Mouse (Mus musculus) lung, embryonic 14.5 days (tissue): ENCODE measurements around the gene Tagln2. TPM values are rescaled to one million over a fixed set of nuclear protein-coding genes. Genes with fewer than 3 reads are reported as not detected.

Experiments
- ATAC-seq: fragments of 200-750 bp; cut with Nextera tagmentation; 2 replicates; pipeline ENCODE4 v1.8.0; 2017; ENCODE audit warnings: mild to moderate bottlenecking, moderate TSS enrichment, moderate library complexity; ENCODE audit not compliant: insufficient read depth
- DNase-seq: peaks from one replicate; pipeline ENCODE4 v3.0.0-alpha.2; 2015
- H3K27ac ChIP-seq: fragments of 300-500 bp; sonication (generic); 2 replicates; pipeline ENCODE4 v1.5.1; 2014; ENCODE audit warnings: low read depth, mild to moderate bottlenecking, moderate library complexity
- H3K27me3 ChIP-seq: fragments of 300-500 bp; sonication (generic); 2 replicates; pipeline ENCODE4 v1.6.1; 2014; ENCODE audit warnings: low read length, control low read depth; ENCODE audit not compliant: insufficient read depth
- H3K36me3 ChIP-seq: fragments of 300-500 bp; sonication (generic); 2 replicates; pipeline ENCODE4 v1.6.1; 2014; ENCODE audit warnings: control low read depth; ENCODE audit not compliant: insufficient read depth
- H3K4me1 ChIP-seq: fragments of 300-500 bp; sonication (generic); 2 replicates; pipeline ENCODE4 v1.6.1; 2014; ENCODE audit warnings: antibody characterized with exemption, control low read depth; ENCODE audit not compliant: insufficient read depth
- H3K4me2 ChIP-seq: fragments of 300-500 bp; sonication (generic); 2 replicates; pipeline ENCODE4 v1.6.1; 2014; ENCODE audit warnings: mild to moderate bottlenecking
- H3K4me3 ChIP-seq: fragments of 300-500 bp; sonication (generic); 2 replicates; pipeline ENCODE4 v1.5.1; 2014; ENCODE audit warnings: low read depth, low read length
- H3K9ac ChIP-seq: fragments of 300-500 bp; sonication (generic); 2 replicates; pipeline ENCODE4 v1.6.1; 2014
- H3K9me3 ChIP-seq: fragments of 300-500 bp; sonication (generic); 2 replicates; pipeline ENCODE4 v1.6.1; 2016; ENCODE audit warnings: low read depth, low read length, control low read depth
- CTCF ChIP-seq: IDR thresholded peaks from 2 replicates; pipeline ENCODE4 v1.5.1; 2016; ENCODE audit warnings: antibody characterized with exemption, low read depth
- WGBS: fragments of 180-500 bp; shearing (Covaris S2); extraction: QIAGEN DNeasy Blood & Tissue Kit; methylation state at CpG from one replicate; pipeline ENCODE4 v1.1.7; 2014; 5-methylcytosine and 5-hydroxymethylcytosine counted together
- polyA plus RNA-seq: library from polyadenylated mRNA; unstranded; fragments of >200 nt; fragmentation: Nextera tagmentation; extraction: Ambion mirVana; gene quantifications from 2 replicates; pipeline ENCODE4 v1.2.1, GENCODE M21; 2014

Gene Tagln2
- polyA plus RNA-seq, 1 experiment from 2014 or later = 395 TPM

DNA sequence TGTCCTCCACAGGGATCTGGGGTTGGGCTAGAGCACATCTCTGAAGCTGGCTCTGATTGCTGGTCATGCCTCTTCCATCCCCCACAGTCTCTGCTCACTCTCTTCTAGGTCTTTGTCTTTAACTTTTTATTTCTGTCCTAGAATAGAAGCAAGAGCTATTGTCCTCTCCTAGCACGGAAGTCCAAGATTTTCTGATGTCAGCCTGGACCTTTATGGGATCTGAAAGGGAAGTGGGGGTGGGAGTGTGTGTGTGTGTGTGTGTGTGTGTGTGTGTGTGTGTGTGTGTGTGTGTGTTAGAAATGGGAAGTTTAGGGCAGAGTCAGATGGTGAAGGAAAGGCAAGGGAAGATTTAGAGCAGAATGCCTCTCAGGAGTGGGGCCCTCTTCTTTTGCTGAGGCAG lies 52.8 kb downstream of the Tagln2 start:
- Histone ChIP-seq H3K4me3 (no peak overlapping the region), H3K4me2 (no peak overlapping the region), H3K27ac (no peak overlapping the region; the same call in 1 of the 2 replicates), H3K9me3 (no peaks in the 10 kb centered on the region), H3K27me3 (0 out of 2 replicates have a peak, but pooled peaks cover 3% of the 10 kb centered on the region), H3K36me3 (no peaks in the 10 kb centered on the region), H3K4me1 (peaks cover 7% of the 10 kb centered on the region; the same call in 1 of the 2 replicates), H3K9ac (no peak overlapping the region)
- TF ChIP-seq CTCF = no peak
- WGBS = 58% methylated on average over 1 of the region's 1 CpGs
- ATAC-seq (no peak), DNase-seq (peak; percentile 8)

GRCm38 (mm10) chr1:172555638-172556037 lies 55.8 kb downstream of the Tagln2 start, which contains the start of gene Vsig8:
Gene Vsig8 (plus strand): TSS chr1:172555938.
- Histone ChIP-seq H3K4me3 (no peak within 1 kb of the TSS), H3K9ac (no peak within 1 kb of the TSS), H3K27me3 (peaks cover 4% of the 10 kb centered on the region; the same call in 1 of the 2 replicates), H3K27ac (no peak within 1 kb of the TSS), H3K4me2 (no peak within 1 kb of the TSS), H3K4me1 (peaks cover 6% of the 10 kb centered on the region; the same call in 1 of the 2 replicates), H3K9me3 (no peaks in the 10 kb centered on the region), H3K36me3 (no peaks in the 10 kb centered on the region)
- TF ChIP-seq CTCF = no peak
- WGBS = 69% methylated on average over 11 of the region's 11 CpGs
- ATAC-seq (no peak), DNase-seq (no peak)

Other genes with a start within 250 kb of the Tagln2 start
- gene Atp1a4, start 241.6 kb upstream of the Tagln2 start, polyA plus RNA-seq = not detected in 2 replicates
- gene Igsf8, start 238.4 kb upstream of the Tagln2 start, polyA plus RNA-seq = 38.6 and 47.8 TPM in 2 replicates
- 1.3 and 1.4 TPM in 2 replicates for gene Atp1a2, start 202.0 kb upstream of the Tagln2 start, polyA plus RNA-seq
- 0.04 TPM in 1 of 2 replicates, not detected in the other for gene Kcnj9, start 170.7 kb upstream of the Tagln2 start, polyA plus RNA-seq
- gene Kcnj10, start 158.8 kb upstream of the Tagln2 start, polyA plus RNA-seq = 0.18 and 0.24 TPM in 2 replicates
- 9.0 and 9.9 TPM in 2 replicates for gene Pigm, start 123.5 kb upstream of the Tagln2 start, polyA plus RNA-seq
- gene Slamf9, start 24.7 kb upstream of the Tagln2 start, polyA plus RNA-seq = 0.32 and 1.0 TPM in 2 replicates
- gene Igsf9, start 18.3 kb upstream of the Tagln2 start, polyA plus RNA-seq = 23.5 and 26.0 TPM in 2 replicates
- 4.2 and 5.1 TPM in 2 replicates for gene Cfap45, start 20.8 kb downstream of the Tagln2 start, polyA plus RNA-seq
- 0.24 TPM in 1 of 2 replicates, not detected in the other for gene Vsig8, start 55.9 kb downstream of the Tagln2 start, polyA plus RNA-seq
- gene Slamf8, start 90.5 kb downstream of the Tagln2 start, polyA plus RNA-seq = not detected in 2 replicates
- not detected in 2 replicates for gene Fcrl6, start 102.5 kb downstream of the Tagln2 start, polyA plus RNA-seq
- 10.2 and 10.7 TPM in 2 replicates for gene Dusp23, start 132.9 kb downstream of the Tagln2 start, polyA plus RNA-seq
- not detected in 2 replicates for gene Crp, start 198.0 kb downstream of the Tagln2 start, polyA plus RNA-seq